Mouse (Mus musculus) MEL (cell line): ENCODE measurements around the gene Zfp189. TPM values are rescaled to one million over a fixed set of nuclear protein-coding genes. Genes with fewer than 3 reads are reported as not detected.
"Not testable (repeated sequence)": the region's sequence is repeated elsewhere in the genome, so short reads cannot be mapped to it uniquely, and the experiment has no call there.

Experiments
- DNase-seq: peaks from one replicate; pipeline ENCODE4 v3.0.0; 2011; ENCODE audit warnings: low read depth, low spot score
- H3K27ac ChIP-seq: 2 replicates; pipeline ENCODE4 v1.5.1; 2012; ENCODE audit warnings: low read depth, mild to moderate bottlenecking, control low read depth, low read length, moderate library complexity; ENCODE audit not compliant: control insufficient read depth
- H3K27me3 ChIP-seq, 2 experiments: fragments of 150-350 bp in 1 of 2; sonication (generic) in 1 of 2; 2 replicates each; pipeline ENCODE4 v1.6.1; 2012; ENCODE audit warnings: low read length in 2 of 2, mild to moderate bottlenecking in 2 of 2, improper control_type of control experiment in 1 of 2, moderate library complexity in 1 of 2; ENCODE audit not compliant: insufficient read depth in 2 of 2, control insufficient read depth in 1 of 2
- H3K36me3 ChIP-seq, 2 experiments: 2 replicates each; pipeline ENCODE4 v1.6.1; 2012 to 2014; ENCODE audit warnings: low read length in 2 of 2, improper control_type of control experiment in 1 of 2, inconsistent platforms in 1 of 2, mild to moderate bottlenecking in 1 of 2; ENCODE audit not compliant: insufficient read depth in 2 of 2, control insufficient read depth in 1 of 2
- H3K4me1 ChIP-seq, 2 experiments: fragments of 150-350 bp in 1 of 2; sonication (generic) in 1 of 2; 2 replicates each; pipeline ENCODE4 v1.6.1; 2012; ENCODE audit warnings: low read length in 2 of 2, improper control_type of control experiment in 1 of 2, mild to moderate bottlenecking in 1 of 2; ENCODE audit not compliant: insufficient read depth in 2 of 2, control insufficient read depth in 1 of 2
- H3K4me3 ChIP-seq, 2 experiments: fragments of 150-350 bp in 1 of 2; sonication (generic) in 1 of 2; 2 replicates each; pipeline ENCODE4 v1.5.1; 2012; ENCODE audit warnings: low read depth in 2 of 2, low read length in 2 of 2, mild to moderate bottlenecking in 2 of 2, moderate library complexity in 2 of 2, control low read depth in 1 of 2, improper control_type of control experiment in 1 of 2; ENCODE audit not compliant: control insufficient read depth in 1 of 2, insufficient read depth in 1 of 2
- H3K79me2 ChIP-seq: 2 replicates; pipeline ENCODE4 v1.6.1; 2012; ENCODE audit warnings: mild to moderate bottlenecking, low read length, moderate library complexity; ENCODE audit not compliant: control insufficient read depth, poor library complexity, insufficient read depth
- H3K9ac ChIP-seq: 2 replicates; pipeline ENCODE4 v1.6.1; 2012; ENCODE audit warnings: low read depth, mild to moderate bottlenecking, control low read depth, low read length, moderate library complexity; ENCODE audit not compliant: control insufficient read depth, poor library complexity, severe bottlenecking
- H3K9me3 ChIP-seq: fragments of 150-350 bp; sonication (generic); replicated peaks from 2 replicates; pipeline ENCODE4 v1.6.1; 2012; ENCODE audit warnings: mild to moderate bottlenecking, low read length, improper control_type of control experiment, moderate library complexity; ENCODE audit not compliant: insufficient read depth
- E2F4 ChIP-seq: IDR thresholded peaks from 2 replicates; pipeline ENCODE4 v1.6.1; 2011; ENCODE audit warnings: low read depth, low read length, improper control_type of control experiment, borderline replicate concordance
- ETS1 ChIP-seq: IDR thresholded peaks from 2 replicates; pipeline ENCODE4 v1.6.1; 2012; ENCODE audit warnings: low read depth, mild to moderate bottlenecking, inconsistent platforms, low read length, improper control_type of control experiment, moderate library complexity
- JUND ChIP-seq: IDR thresholded peaks from 2 replicates; pipeline ENCODE4 v1.6.1; 2011; ENCODE audit warnings: low read depth, mild to moderate bottlenecking, improper control_type of control experiment, low read length
- MAX ChIP-seq: IDR thresholded peaks from 2 replicates; pipeline ENCODE4 v1.6.1; 2011; ENCODE audit warnings: low read length, improper control_type of control experiment
- MAZ ChIP-seq: IDR thresholded peaks from 2 replicates; pipeline ENCODE4 v1.6.1; 2012; ENCODE audit warnings: low read depth, mild to moderate bottlenecking, inconsistent platforms, low read length, improper control_type of control experiment
- MXI1 ChIP-seq: IDR thresholded peaks from 2 replicates; pipeline ENCODE4 v1.6.1; 2011; ENCODE audit warnings: mild to moderate bottlenecking, low read depth, low read length, improper control_type of control experiment
- MYB ChIP-seq: IDR thresholded peaks from 2 replicates; pipeline ENCODE4 v1.6.1; 2011; ENCODE audit warnings: mild to moderate bottlenecking, low read depth, low read length, improper control_type of control experiment
- NELFE ChIP-seq: IDR thresholded peaks from 2 replicates; pipeline ENCODE4 v1.6.1; 2011; ENCODE audit warnings: low read depth, low read length, improper control_type of control experiment
- NRF1 ChIP-seq: IDR thresholded peaks from 2 replicates; pipeline ENCODE4 v1.6.1; 2014; ENCODE audit warnings: low read depth, mild to moderate bottlenecking, inconsistent platforms, low read length, improper control_type of control experiment, moderate library complexity; ENCODE audit not compliant: poor library complexity, insufficient read depth, severe bottlenecking
- POLR2A ChIP-seq, 2 experiments: IDR thresholded peaks; 2 replicates each; pipeline ENCODE4 v1.6.1; 2011 to 2012; ENCODE audit warnings: low read length in 2 of 2, mild to moderate bottlenecking in 2 of 2, control low read depth in 1 of 2, improper control_type of control experiment in 1 of 2, low read depth in 1 of 2, moderate library complexity in 1 of 2; ENCODE audit not compliant: control insufficient read depth in 1 of 2, insufficient read depth in 1 of 2, poor library complexity in 1 of 2
- POLR2AphosphoS2 ChIP-seq: IDR thresholded peaks from 2 replicates; pipeline ENCODE4 v1.6.1; 2011; ENCODE audit warnings: low read length, improper control_type of control experiment
- UBTF ChIP-seq: IDR thresholded peaks from 2 replicates; pipeline ENCODE4 v1.6.1; 2012; ENCODE audit warnings: low read depth, mild to moderate bottlenecking, inconsistent platforms, low read length, improper control_type of control experiment, moderate library complexity, borderline replicate concordance; ENCODE audit not compliant: insufficient read depth
- USF2 ChIP-seq, 2 experiments: IDR thresholded peaks; 2 replicates each; pipeline ENCODE4 v1.6.1; 2011 to 2012; ENCODE audit warnings: improper control_type of control experiment in 2 of 2, low read length in 2 of 2, borderline replicate concordance in 1 of 2, inconsistent platforms in 1 of 2, low read depth in 1 of 2, mild to moderate bottlenecking in 1 of 2; ENCODE audit not compliant: insufficient read depth in 1 of 2
- ZC3H11A ChIP-seq: IDR thresholded peaks from 2 replicates; pipeline ENCODE4 v1.6.1; 2012; ENCODE audit warnings: low read depth, mild to moderate bottlenecking, inconsistent platforms, low read length, improper control_type of control experiment
- ZKSCAN1 ChIP-seq: IDR thresholded peaks from 2 replicates; pipeline ENCODE4 v1.6.1; 2012; ENCODE audit warnings: low read depth, mild to moderate bottlenecking, inconsistent platforms, low read length, improper control_type of control experiment, moderate library complexity
- polyA plus RNA-seq, 2 experiments: library from polyadenylated mRNA; stranded (reverse) in 1 of 2; unstranded in 1 of 2; fragments of >175 nt in 1 of 2; fragments of >200 nt in 1 of 2; gene quantifications; 2 replicates each; pipeline versions ENCODE4 v1.2.1 to v1.2.4; 2012; ENCODE audit warnings: low replicate concordance in 2 of 2, low read depth in 1 of 2; ENCODE audit not compliant: insufficient read length in 2 of 2, insufficient read depth in 1 of 2, missing spikeins in 1 of 2
- total RNA-seq: library from RNA; depleted of rRNA; stranded (reverse); fragments of 300-350 nt; gene quantifications from 2 replicates; pipeline ENCODE4 v1.2.3, GENCODE M21; 2012

The Zfp189 gene
- total and polyA plus RNA-seq, 3 experiments: 3.3 to 5.3 TPM; not detected in 1

GRCm38 (mm10) chr4:49485442-49485841 is 35.5 kb upstream of the Zfp189 start:
- no peaks in the 10 kb centered on the region for H3K79me2 ChIP-seq
- no peak overlapping the region for H3K27ac ChIP-seq
- no peaks in the 10 kb centered on the region for H3K36me3 ChIP-seq
- DNase-seq: no peak
- TF ChIP-seq USF2 (IDR thresholded peaks at IDR 0.05; ENCODE audit: borderline replicate concordance in 1 of 2, insufficient read depth in 1 of 2, low read depth in 1 of 2, low read length in 2 of 2): no peak
- no peak for TF ChIP-seq MAZ
- TF ChIP-seq ZC3H11A: no peak
- no peak for TF ChIP-seq NRF1
- no peak for TF ChIP-seq UBTF
- TF ChIP-seq JUND: no peak
- TF ChIP-seq ZKSCAN1: no peak
- no peak for TF ChIP-seq E2F4
- TF ChIP-seq MYB: no peak
- TF ChIP-seq NELFE: no peak
- no peak for TF ChIP-seq MAX
- no peak for TF ChIP-seq ETS1
- TF ChIP-seq POLR2A (IDR thresholded peaks at IDR 0.05; ENCODE audit: control insufficient read depth in 1 of 2, insufficient read depth in 1 of 2, low read depth in 1 of 2, low read length in 2 of 2, poor library complexity in 1 of 2): no peak
- TF ChIP-seq MXI1: no peak
- TF ChIP-seq POLR2AphosphoS2: no peak
- H3K9me3 ChIP-seq: no peaks in the 10 kb centered on the region
- no peak overlapping the region for H3K9ac ChIP-seq
- H3K4me3 ChIP-seq: no peak overlapping the region
- H3K4me1 ChIP-seq: no peaks in the 10 kb centered on the region
- no peaks in the 10 kb centered on the region for H3K27me3 ChIP-seq

- H3K4me1 ChIP-seq, H3K27me3 ChIP-seq, H3K9me3 ChIP-seq, H3K27ac ChIP-seq, H3K36me3 ChIP-seq, DNase-seq, H3K9ac ChIP-seq, H3K4me3 ChIP-seq, H3K79me2 ChIP-seq: not testable (repeated sequence)
These were observed 34.9 kb upstream of the Zfp189 start for GRCm38 (mm10) chr4:49485934-49486650.
